Mouse (Mus musculus): ENCODE data around the gene Mdk.

Gene Mdk

DNA sequence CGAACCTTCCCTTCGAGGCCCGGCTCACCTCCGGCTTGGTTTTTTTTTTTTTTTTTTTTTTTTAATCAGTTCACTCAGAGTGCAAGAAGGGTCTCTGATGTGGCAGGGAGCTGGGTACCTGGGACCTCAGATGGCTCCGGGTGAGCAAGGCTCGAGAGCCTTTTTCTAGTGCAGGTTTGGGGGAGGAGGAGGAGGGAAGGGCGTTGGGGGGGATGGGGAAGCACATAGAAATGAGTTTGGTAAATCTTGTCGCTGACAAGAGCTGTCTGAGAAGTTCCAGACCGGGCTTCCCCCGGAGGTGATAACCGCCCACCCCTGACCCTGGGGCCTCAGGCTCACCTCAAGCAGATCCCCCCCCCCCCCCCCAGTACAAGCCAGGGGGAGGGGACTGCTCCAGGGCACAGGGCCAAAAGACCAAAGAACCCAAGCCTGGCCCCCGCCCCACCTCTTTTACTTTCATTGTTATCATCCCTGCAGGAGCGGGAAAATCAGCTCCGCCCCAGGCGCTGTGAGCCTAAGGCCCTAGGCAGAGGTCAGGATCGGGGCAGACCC lies at the start of gene Mdk:
TSS of gene Mdk (minus strand) at position 138 of the 552 bp plus-strand sequence.
- in situ Hi-C loops (cut with MboI, MseI), result no loop called here

DNA sequence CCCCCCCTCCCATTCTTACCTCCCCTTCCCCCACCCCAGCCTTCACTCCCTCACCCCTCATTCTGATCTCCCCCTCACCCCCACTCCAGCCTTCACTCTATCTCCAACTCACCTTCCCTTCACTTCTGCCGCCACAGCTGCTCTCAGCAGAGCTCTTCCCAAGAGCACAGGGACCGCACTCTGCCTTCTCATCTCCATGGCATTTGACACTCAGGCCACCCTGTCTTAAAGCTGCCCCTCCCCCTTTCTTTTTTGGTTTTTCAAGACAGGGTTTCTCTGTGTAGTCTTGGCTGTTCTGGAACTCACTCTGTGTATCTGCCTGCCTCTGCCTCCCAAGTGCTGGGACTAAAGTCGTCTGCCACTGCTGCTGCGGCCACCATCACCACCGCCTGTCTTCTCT lies 48.7 kb upstream of the Mdk start:
- in situ Hi-C loops (cut with MboI, MseI), result no loop called here

DNA sequence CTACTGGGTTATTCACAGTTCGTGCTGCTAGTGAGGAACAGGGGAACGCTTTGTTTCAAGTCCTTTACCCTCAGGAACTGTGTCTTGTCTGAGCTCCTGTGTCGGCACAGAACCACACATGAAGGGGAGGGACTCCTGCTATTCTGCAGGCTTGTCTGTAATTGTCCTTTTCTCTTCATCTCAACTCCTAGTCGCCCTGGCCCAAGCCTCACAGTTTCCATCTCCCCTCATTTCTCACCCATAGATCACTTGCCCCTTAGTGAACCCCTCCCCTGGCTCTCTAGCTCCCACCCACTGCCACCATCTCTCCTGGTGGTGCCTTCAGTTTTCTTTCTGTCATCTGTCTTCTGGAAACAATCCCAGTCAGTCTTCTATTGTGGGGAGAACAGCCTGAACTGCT lies 48.1 kb upstream of the Mdk start:
- in situ Hi-C loops (cut with MboI, MseI), result no loop called here

- in situ Hi-C loops (cut with MboI, MseI), result no loop called here
Measured at GRCm38 (mm10) chr2:91978547-91978946, 46.5 kb upstream of the Mdk start.

DNA sequence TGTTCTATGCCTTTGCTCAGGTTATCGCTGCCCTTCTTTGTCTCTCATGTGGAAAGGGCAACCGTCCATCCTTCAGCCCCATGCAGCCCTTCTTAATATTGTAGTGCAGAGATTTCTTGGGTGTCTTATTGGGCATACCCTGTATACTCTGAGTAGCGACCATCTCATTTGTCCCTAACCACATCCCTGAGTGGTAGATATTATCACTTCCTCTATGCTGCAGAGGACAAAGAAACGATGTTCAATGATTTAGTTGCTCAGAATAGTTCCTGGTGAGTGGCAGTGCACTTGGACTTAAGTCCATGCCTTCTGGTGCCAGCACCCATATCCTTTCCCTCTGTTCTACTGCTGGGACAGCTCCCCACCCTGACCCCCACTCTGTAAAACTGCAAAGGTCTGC lies 45.9 kb upstream of the Mdk start:
- in situ Hi-C loops (cut with MboI, MseI), result no loop called here

GRCm38 (mm10) chr2:91975581-91976541 lies 43.8 kb upstream of the Mdk start, which contains the start of gene Dgkz:
TSS of gene Dgkz (minus strand) at chr2:91975864.
- in situ Hi-C loops (cut with MboI, MseI), result no loop called here

DNA sequence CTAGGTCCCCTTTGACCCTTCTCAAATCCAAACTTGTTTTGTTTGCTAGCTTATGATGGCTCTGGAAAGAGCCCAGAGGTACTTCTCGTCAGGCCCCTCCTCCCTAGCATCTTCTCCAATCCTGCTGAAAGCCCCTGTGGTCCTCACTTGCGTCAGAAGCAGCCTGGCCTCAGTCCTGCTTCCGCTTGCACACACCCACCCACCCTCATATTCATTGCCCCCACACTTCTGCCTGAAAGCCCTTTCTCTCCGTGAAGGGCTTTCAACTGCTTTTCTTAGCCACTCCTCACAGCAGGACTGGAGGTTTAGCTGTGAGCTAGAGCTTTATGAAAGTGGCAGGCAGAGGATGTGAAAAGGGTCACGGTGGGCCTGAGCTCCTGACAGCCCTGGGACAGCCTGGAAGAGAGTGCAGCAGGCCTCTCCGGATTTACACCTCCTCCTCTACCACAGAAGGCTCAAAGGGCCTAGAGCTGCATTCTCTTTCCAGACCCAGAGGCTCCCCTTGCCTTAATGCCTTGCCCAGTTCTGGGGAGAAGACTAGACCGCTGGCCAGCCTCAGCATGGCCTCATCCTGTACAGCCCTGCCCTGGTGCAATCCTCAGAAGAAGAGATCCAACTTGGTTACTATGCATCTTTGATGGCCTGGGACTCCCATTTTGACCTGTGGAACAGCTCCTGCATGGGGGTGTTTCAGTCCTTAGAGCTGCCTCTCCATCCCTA lies 41.5 kb upstream of the Mdk start:
- in situ Hi-C loops (cut with MboI, MseI), result loop anchor here (5.0 kb wide), 1 partner anchor 474 kb away; no protein-coding TSS in a partner anchor

GRCm38 (mm10) chr2:91972121-91972566 lies 40.0 kb upstream of the Mdk start:
- in situ Hi-C loops (cut with MboI, MseI), result loop anchor here (5.0 kb wide), 1 partner anchor 475 kb away; no protein-coding TSS in a partner anchor

DNA sequence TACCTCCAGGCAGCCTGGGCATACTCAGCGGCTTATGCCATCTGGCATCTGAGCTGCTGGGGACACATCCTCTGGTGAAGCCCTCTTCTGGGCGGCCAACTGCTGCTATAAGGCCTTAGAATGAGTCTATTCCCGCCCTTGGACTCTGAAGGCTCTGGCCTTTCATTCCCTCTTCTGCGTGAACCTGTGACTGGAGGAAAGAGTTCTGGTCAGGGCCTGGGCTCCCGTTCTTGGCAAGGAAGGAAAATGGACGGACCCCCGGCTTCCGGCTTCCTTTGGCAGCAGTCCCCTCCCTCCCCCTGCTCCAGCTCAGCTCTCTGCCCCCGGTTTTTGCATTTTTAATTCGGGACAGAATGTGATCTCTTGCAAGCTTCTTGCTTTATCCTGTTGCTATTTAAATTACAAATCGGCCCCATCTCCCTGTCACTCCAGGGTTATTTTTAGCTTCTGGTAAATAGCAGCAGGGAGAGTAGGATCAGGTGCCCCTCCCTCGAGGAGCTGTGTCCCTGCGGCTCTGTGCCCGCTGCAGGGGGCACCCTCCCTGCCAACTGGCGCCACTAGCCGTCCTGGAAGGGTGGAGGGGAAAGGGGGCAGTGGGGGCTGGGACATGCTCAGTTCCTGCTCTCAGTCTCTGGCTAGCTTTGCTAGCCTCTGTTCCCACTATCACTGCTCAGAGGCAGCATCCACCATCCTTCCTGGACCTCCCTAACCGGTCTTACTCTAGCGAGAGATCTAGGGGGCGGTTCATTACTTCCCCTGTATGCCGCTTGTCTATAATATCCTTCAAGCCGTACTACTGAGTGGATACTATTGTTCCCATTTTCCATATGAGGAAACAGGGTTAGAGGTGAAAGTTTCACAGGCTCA lies 39.4 kb upstream of the Mdk start:
- in situ Hi-C loops (cut with MboI, MseI), result loop anchor here (5.0 kb wide), 1 partner anchor 476 kb away; no protein-coding TSS in a partner anchor

DNA sequence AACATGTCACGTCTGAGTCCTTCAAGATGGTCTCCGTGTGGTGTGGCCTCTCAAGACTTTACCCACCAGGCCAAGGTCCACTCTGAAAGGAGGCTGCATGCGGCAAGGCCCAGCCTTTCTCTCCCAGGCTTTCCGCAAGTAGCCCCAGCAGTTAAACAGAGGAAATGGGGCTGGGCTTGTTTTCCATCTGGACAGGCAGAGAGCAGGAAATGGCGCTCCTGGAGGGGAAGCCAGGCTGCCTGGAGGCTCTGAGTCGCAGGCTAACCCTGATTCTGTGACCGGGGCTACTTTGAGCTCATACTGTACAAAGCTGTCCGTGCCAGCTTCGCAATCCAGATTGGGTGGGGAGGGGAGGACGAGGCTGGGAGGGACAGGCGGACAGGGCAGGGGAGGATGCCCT lies 35.9 kb upstream of the Mdk start:
- in situ Hi-C loops (cut with MboI, MseI), result no loop called here

GRCm38 (mm10) chr2:91966367-91966766 lies 34.3 kb upstream of the Mdk start:
- in situ Hi-C loops (cut with MboI, MseI), result no loop called here

DNA sequence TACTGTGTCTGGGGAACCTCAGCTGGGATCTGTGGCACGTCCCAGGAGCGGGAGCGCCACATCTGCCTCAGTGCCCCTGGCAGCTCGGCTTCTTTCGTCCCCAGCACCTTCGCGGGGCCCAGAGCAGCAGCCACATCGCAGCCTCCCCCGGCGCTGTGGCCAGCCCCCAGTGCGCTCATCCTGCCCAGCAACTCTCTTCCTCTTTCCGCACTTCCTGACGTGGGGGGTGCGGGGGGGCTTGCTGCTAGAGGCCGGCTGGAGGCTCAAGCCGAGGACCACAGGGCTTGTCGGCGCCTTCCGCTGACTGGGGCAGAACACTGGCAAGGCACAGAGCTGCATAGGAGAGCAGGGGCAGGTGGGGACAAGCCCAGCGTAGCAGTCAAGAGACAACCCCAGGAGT lies 33.3 kb upstream of the Mdk start:
- in situ Hi-C loops (cut with MboI, MseI), result no loop called here

- in situ Hi-C loops (cut with MboI, MseI), result no loop called here
Measured at GRCm38 (mm10) chr2:91964610-91965204, 32.6 kb upstream of the Mdk start.

- in situ Hi-C loops (cut with MboI, MseI), result no loop called here
Measured at GRCm38 (mm10) chr2:91963443-91963932, 31.4 kb upstream of the Mdk start.

DNA sequence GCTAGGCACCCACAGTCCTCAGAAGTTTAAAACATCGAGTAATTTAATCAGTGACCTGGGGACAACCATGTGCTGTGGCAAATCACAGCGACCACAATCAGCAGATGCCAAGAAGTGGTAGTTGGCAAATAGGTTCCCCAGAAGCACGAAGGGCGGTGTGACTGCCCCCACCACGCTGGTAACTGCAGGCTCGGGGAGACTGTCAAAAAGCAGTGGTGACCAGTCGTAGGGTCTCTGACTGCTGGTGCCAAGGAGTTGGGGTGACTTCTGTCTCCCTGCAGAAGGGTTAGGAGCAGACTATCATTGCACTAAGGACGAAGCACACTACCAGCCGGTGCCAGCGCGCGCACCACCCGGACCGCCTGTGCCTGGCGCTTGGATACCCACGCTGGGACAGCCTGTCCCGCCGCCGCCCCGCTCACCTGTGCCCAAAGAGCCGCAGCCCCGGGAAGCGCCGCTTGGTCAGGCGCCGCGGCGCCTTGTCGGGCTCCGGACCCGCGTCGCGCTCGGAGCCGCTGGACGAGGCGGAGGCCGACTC lies 30.8 kb upstream of the Mdk start:
- in situ Hi-C loops (cut with MboI, MseI), result no loop called here

DNA sequence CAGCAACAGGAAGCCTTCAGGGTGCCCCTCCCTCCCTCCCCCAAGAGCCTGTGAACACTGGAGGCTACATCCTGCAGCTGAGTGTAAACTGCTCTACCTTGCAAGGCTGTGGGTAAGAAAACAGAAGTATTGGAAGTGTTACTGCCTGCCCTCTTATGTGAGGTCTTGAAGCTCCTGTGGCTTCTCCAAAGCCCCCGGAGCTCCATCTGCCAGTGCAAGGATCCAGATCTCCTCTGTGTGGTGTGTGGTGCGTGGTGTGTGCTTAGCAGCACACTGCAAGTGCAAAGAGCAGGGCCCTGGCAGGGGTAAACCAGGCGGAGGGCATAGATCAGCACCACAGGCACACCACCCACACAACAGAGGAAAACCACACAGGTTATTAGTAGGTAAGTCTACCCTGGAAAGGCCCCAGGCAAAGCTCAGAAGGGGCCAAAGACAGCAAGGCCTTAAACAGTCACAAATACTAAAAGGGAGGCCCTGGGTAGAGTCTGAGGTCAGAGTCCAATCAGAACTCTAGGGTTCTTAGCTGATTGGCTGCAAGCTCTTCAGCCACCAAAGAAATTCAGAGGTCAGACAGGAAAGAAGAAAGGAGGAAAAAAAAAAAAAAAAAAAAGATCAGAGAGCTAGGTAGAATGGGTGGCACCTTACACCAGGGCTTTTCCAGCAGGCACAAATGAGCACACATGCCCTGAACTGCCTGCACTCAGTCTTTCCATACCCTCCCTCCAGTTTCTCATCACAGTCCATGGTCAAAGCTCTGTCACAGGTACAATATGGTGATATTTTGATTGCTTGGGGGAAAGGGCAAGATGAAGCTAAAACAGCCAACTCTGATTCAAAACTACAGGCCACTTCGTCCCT lies 30.0 kb upstream of the Mdk start:
- in situ Hi-C loops (cut with MboI, MseI), result no loop called here

GRCm38 (mm10) chr2:91960459-91960858 lies 28.4 kb upstream of the Mdk start:
- in situ Hi-C loops (cut with MboI, MseI), result no loop called here

GRCm38 (mm10) chr2:91959544-91960410 lies 27.7 kb upstream of the Mdk start:
- in situ Hi-C loops (cut with MboI, MseI), result no loop called here

Measured in T-helper 2 cell (primary cell).